Mouse (Mus musculus) liver, postnatal 0 days (tissue): ENCODE measurements around the gene Mrpl50.

ENCODE experiments used
- CTCF ChIP-seq: sonication (generic); IDR thresholded peaks from 2 replicates; pipeline ENCODE4 v1.5.1; 2016; ENCODE audit warnings: antibody characterized with exemption, low read depth
- EP300 ChIP-seq: IDR thresholded peaks from 2 replicates; pipeline ENCODE4 v1.6.1; 2016; ENCODE audit warnings: antibody characterized with exemption, low read depth, mild to moderate bottlenecking

DNA sequence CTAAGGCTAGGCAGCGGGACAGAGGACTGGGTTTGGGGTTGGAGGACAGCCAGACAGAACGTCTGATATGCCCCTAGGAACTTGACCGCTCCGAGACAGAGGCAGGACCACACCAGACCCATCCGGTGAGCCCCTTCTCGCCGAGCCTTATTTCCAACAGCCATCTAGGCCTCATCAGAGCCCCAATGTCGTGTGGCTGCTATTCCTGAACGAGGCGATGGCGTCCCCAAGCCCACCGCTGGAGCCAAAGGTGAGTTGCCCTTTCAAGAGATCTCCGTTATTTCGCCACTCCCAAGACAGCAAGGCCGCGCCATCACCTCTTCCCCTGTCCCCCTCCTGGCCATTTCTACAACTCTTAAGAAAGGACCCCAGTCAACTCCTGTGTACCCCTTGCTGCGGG lies 453 bp upstream of the Mrpl50 start:
- TF ChIP-seq EP300 (no peak), CTCF (peak; percentile 13; the same call in 1 of the 2 replicates)
